Mouse (Mus musculus): ENCODE measurements at regions not wholly inside any gene's neighbourhood (a gene's known extent, or its start where the extent isn't known, plus 50 kb on each side); places are given as distances from the start of the nearest gene placed in this dataset.

DNA sequence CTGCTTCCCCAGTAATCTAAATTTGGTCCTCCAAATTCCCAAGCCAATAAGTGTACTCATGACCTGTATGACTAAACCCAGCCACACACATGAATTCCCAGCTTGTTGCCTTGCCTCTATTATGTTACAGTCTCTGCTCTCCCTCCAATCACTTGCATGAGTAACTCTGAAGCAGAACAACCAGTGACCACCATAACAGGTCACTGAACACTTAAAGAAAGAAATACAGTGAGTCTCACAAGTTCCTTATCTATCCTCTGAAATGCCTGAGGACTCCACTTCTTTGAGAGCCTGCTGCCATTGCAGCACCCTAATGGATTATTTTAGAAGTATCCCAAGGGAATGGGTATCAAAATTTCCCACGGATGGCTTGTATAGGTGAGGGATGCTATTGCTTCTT, 909.7 kb downstream of the Sorcs3 start:
- no peaks in the 10 kb centered on the region for H3K27me3 ChIP-seq (ENCODE audit: insufficient read depth, low read length)

DNA sequence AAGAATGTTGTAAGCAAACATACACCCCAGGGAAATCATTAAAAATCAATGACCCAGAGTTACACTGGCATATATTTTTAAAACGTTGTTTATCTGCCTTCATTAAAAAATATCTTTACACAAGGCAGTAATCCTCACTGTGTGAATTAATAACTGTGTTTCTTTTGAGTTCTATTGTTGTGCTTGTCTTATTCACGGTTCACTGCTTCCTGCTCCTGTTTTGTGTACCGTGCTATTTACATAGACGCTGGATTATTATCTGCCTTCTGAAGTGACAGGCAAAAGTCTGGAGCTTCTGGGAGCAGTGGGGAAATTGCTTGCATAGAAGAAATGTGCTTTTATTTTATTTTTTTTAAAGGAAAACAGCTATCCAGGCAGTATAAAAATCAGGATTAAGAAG, 925.8 kb downstream of the Sorcs3 start:
- H3K9ac ChIP-seq (replicated peaks; ENCODE audit: low read length) = no peak overlapping the region
- H3K27me3 ChIP-seq (ENCODE audit: insufficient read depth, low read length) = no peaks in the 10 kb centered on the region
- H3K4me3 ChIP-seq (ENCODE audit: low read length) = no peak overlapping the region
- H3K27ac ChIP-seq (ENCODE audit: low read length) = no peak overlapping the region
- H3K4me1 ChIP-seq (ENCODE audit: insufficient read depth, low read length) = no peaks in the 10 kb centered on the region
- no peak for ATAC-seq (ENCODE audit: low FRiP score, low TSS enrichment)
- no peak overlapping the region for H3K4me2 ChIP-seq (replicated peaks; ENCODE audit: low read depth, low read length)
- H3K36me3 ChIP-seq (ENCODE audit: insufficient read depth, low read length) = no peaks in the 10 kb centered on the region
- no peaks in the 10 kb centered on the region for H3K9me3 ChIP-seq (ENCODE audit: low read length)
- WGBS = 19% methylated on average over 4 of the region's 4 CpGs

More for the DNA sequence above, 909.7 kb downstream of the Sorcs3 start:
- Histone ChIP-seq H3K4me3 (ENCODE audit: low read length) (no peak overlapping the region), H3K4me1 (ENCODE audit: insufficient read depth, low read length) (no peaks in the 10 kb centered on the region), H3K36me3 (ENCODE audit: insufficient read depth, low read length) (no peaks in the 10 kb centered on the region), H3K27ac (ENCODE audit: low read length) (no peak overlapping the region), H3K9ac (replicated peaks; ENCODE audit: low read length) (no peak overlapping the region), H3K4me2 (replicated peaks; ENCODE audit: low read depth, low read length) (no peak overlapping the region), H3K9me3 (ENCODE audit: low read length) (no peaks in the 10 kb centered on the region)
- WGBS = 66% methylated on average over 1 of the region's 1 CpGs
- ATAC-seq (ENCODE audit: low FRiP score, low TSS enrichment) = no peak

DNA sequence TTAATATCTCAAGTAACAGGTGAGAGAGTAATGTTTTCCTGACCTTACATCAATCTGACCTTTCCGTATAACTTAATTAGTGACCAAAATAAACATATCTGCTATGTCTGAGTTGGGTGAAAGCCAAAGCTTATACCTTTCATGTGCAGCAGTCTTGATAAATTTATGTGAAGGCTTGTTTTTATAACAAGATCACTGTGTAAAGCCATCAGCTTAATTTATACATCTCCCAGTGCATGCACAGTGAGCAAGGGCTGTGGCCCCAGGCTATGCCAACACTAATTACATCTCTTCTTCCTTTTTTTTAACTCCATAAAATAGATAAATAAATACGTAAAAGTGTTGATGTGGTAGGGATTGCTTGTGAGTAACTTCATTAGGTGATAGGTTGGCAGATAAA, 966.3 kb downstream of the Sorcs3 start:
- Histone ChIP-seq H3K4me2 (replicated peaks; ENCODE audit: low read depth, low read length) (no peak overlapping the region), H3K36me3 (ENCODE audit: insufficient read depth, low read length) (no peaks in the 10 kb centered on the region), H3K27ac (ENCODE audit: low read length) (no peak overlapping the region), H3K9me3 (ENCODE audit: low read length) (no peaks in the 10 kb centered on the region), H3K9ac (replicated peaks; ENCODE audit: low read length) (no peak overlapping the region), H3K4me1 (ENCODE audit: insufficient read depth, low read length) (peaks cover 5% of the 10 kb centered on the region; the same call in 1 of the 2 replicates), H3K4me3 (ENCODE audit: low read length) (no peak overlapping the region), H3K27me3 (ENCODE audit: insufficient read depth, low read length) (no peaks in the 10 kb centered on the region)
- peak; percentile 65; the same call in 1 of the 2 replicates for ATAC-seq (ENCODE audit: low FRiP score, low TSS enrichment)
- 16% methylated on average over 2 of the region's 2 CpGs for WGBS

DNA sequence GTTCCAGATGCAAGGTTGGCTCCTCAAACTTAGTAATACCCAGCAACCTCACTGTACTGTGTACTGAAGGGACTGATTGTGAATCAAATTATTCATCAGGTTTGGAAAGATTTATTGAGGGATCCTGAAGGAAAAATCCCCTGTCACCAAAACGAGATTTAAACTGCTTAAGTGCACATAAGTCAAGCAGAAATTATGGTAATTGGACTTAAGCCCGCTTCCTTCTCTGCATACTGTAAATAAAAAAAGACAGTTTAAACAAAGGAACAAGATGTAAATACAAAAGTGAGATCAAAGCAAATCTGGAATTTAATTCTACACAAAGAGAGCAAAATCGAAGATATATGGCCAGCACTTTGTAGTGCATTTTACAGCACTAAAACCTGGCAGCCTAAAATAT, 1002.1 kb downstream of the Sorcs3 start:
- Histone ChIP-seq H3K36me3 (ENCODE audit: insufficient read depth, low read length) (no peaks in the 10 kb centered on the region), H3K4me2 (replicated peaks; ENCODE audit: low read depth, low read length) (no peak overlapping the region), H3K9ac (replicated peaks; ENCODE audit: low read length) (no peak overlapping the region), H3K9me3 (ENCODE audit: low read length) (no peaks in the 10 kb centered on the region; the same call in 1 of the 2 replicates), H3K4me1 (ENCODE audit: insufficient read depth, low read length) (no peaks in the 10 kb centered on the region), H3K27ac (ENCODE audit: low read length) (no peak overlapping the region), H3K27me3 (ENCODE audit: insufficient read depth, low read length) (no peaks in the 10 kb centered on the region), H3K4me3 (ENCODE audit: low read length) (no peak overlapping the region)
- ATAC-seq (ENCODE audit: low FRiP score, low TSS enrichment) = peak; percentile 49; the same call in 1 of the 2 replicates
- 34% methylated on average over 3 of the region's 3 CpGs for WGBS

DNA sequence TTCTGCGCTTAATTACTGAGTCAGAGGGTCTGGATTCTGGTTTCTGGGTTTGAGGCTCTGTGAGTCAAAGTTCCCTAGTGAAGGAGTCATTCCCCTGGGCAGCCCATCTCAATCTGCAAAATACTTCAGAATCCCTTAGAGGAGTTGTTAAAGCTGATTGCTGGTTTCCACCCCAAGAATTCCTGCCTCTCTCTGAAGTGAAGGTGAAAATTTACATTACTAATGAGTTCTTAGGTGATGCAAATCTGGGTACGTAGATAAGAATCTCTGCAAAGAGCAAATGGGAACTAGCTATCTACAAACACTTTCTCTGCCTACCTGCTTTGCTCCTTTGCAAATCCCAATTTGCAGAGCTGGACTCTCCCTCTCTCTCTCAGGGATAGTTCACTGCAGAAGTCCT, 1036.8 kb downstream of the Sorcs3 start:
- 50% methylated on average over 2 of the region's 2 CpGs for WGBS
- Histone ChIP-seq H3K27ac (ENCODE audit: low read length) (no peak overlapping the region), H3K4me2 (replicated peaks; ENCODE audit: low read depth, low read length) (no peak overlapping the region), H3K27me3 (ENCODE audit: insufficient read depth, low read length) (no peaks in the 10 kb centered on the region), H3K4me3 (ENCODE audit: low read length) (no peak overlapping the region), H3K36me3 (ENCODE audit: insufficient read depth, low read length) (no peaks in the 10 kb centered on the region), H3K9me3 (ENCODE audit: low read length) (no peaks in the 10 kb centered on the region), H3K9ac (replicated peaks; ENCODE audit: low read length) (no peak overlapping the region), H3K4me1 (ENCODE audit: insufficient read depth, low read length) (no peaks in the 10 kb centered on the region)
- ATAC-seq (ENCODE audit: low FRiP score, low TSS enrichment) = no peak

DNA sequence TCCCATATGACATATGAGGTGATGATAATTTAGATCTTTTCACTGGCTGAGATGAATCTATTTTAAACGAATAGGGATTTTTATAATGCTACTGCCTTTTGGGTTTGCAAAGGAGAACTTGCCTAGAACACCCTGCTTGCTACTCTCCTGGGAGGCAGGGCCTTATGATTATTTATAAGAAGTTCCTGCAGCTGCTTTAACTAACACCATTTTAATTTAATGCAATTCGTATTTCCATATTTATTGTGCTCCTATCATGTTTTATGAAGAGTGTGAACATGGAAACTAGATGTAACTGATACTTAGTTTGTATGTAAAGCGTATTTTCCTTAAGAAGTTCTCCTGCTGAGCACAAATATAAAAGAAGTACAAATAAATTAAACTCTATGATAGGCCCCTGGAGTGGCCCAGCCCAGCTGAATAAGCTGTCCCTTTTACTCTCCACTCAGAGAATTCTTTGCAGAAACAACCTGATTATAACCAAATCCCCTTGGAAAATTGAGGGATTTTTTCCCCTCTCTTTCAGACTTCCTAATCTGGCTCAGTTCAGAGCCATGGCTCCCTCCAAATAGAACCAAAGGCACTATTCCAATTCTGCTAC, 1039.4 kb downstream of the Sorcs3 start:
- Histone ChIP-seq H3K27me3 (ENCODE audit: insufficient read depth, low read length) (no peaks in the 10 kb centered on the region), H3K4me2 (replicated peaks; ENCODE audit: low read depth, low read length) (no peak overlapping the region), H3K9ac (replicated peaks; ENCODE audit: low read length) (no peak overlapping the region), H3K4me3 (ENCODE audit: low read length) (no peak overlapping the region), H3K4me1 (ENCODE audit: insufficient read depth, low read length) (no peaks in the 10 kb centered on the region), H3K36me3 (ENCODE audit: insufficient read depth, low read length) (no peaks in the 10 kb centered on the region), H3K9me3 (ENCODE audit: low read length) (no peaks in the 10 kb centered on the region), H3K27ac (ENCODE audit: low read length) (no peak overlapping the region)
- ATAC-seq (ENCODE audit: low FRiP score, low TSS enrichment) = no peak
- WGBS = 69% methylated on average over 3 of the region's 3 CpGs

DNA sequence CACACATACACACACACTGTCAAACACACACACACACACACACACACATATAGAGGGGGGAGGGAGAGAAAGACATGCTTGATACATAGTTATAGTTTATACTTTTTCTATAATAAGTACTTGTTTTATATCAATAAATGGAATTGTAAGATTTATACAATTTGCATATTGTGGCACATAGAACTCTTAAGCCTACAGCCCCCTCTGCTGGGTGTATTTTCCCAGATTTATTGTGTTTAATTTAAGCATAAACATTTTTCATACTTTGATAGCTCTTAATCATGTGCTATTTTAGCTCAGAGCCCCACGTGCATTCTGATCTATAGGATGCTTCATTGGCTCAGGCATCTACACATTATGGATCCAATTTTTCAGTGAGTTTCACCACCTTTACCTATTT, 1058.8 kb downstream of the Sorcs3 start:
- Histone ChIP-seq H3K9ac (replicated peaks; ENCODE audit: low read length) (no peak overlapping the region), H3K36me3 (ENCODE audit: insufficient read depth, low read length) (no peaks in the 10 kb centered on the region), H3K4me1 (ENCODE audit: insufficient read depth, low read length) (no peaks in the 10 kb centered on the region), H3K4me2 (replicated peaks; ENCODE audit: low read depth, low read length) (no peak overlapping the region), H3K27ac (ENCODE audit: low read length) (no peak overlapping the region), H3K27me3 (ENCODE audit: insufficient read depth, low read length) (no peaks in the 10 kb centered on the region), H3K9me3 (ENCODE audit: low read length) (no peaks in the 10 kb centered on the region), H3K4me3 (ENCODE audit: low read length) (no peak overlapping the region)
- ATAC-seq (ENCODE audit: low FRiP score, low TSS enrichment) = no peak
- WGBS = 61% methylated on average over 1 of the region's 1 CpGs

DNA sequence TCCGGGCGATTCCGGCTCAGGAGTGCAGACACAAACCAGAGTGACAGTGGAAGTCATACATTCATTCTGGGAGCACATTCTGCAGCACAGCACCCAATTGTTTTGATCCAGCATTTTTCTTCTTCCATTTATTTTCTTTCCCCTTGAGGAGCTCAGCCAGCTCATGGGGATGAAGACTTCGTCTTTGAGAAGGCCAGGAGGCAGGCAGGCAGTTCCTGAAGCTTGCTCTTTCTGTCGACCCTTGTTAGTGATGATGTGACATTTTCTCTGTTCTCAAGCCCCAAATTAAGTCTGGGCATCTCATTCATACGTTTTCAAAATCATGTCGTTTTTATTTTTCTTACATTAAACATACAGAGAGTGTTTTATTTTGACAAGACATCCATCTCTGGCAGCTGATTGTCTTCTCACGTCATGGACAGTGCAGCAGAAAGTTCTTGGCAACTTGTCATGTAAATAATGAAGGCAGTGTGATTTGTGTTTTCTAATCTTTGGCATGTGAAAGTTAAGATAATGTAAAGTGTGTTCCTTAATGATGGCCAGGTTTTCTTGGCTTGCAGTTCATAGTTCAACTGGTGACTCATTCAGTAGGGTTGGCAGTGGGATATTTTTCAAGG, 1062.1 kb downstream of the Sorcs3 start:
- Histone ChIP-seq H3K4me1 (ENCODE audit: insufficient read depth, low read length) (no peaks in the 10 kb centered on the region), H3K4me3 (ENCODE audit: low read length) (no peak overlapping the region), H3K27me3 (ENCODE audit: insufficient read depth, low read length) (no peaks in the 10 kb centered on the region), H3K36me3 (ENCODE audit: insufficient read depth, low read length) (no peaks in the 10 kb centered on the region), H3K27ac (ENCODE audit: low read length) (no peak overlapping the region), H3K9ac (replicated peaks; ENCODE audit: low read length) (no peak overlapping the region), H3K4me2 (replicated peaks; ENCODE audit: low read depth, low read length) (no peak overlapping the region), H3K9me3 (ENCODE audit: low read length) (no peaks in the 10 kb centered on the region)
- 61% methylated on average over 8 of the region's 8 CpGs for WGBS
- ATAC-seq (ENCODE audit: low FRiP score, low TSS enrichment) = no peak

DNA sequence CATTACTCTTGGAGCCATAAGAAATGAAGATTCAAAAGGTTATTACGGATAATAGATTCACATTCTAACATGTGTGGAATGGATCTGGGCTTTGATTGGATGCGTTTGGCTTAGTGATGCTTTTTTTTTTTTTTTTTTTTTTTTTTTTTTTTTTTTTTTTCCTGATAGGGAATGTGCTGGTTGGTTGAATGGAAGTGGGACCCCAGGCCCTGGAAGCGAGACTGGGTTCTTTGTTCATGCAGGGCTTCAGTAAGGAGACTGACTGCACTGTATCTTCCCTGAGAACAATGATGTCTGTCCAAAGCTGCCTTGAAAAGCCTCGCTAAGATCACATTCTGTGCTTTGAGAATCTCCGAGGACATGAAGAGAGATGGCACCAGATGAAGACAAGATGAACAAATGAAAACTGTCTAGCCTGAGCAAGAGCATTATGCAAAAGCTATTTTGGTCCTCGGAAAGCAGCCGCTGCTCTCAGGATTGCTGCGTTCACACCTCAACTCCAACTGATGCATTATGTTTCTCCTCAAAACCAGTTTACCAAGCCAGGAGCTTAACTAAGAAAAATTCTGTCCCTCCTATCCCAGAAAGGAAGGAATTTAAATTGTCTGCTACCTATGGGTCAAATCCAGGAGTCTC, 1076.9 kb downstream of the Sorcs3 start:
- Histone ChIP-seq H3K4me3 (ENCODE audit: low read length) (no peak overlapping the region), H3K4me2 (replicated peaks; ENCODE audit: low read depth, low read length) (no peak overlapping the region), H3K9me3 (ENCODE audit: low read length) (no peaks in the 10 kb centered on the region), H3K36me3 (ENCODE audit: insufficient read depth, low read length) (no peaks in the 10 kb centered on the region), H3K4me1 (ENCODE audit: insufficient read depth, low read length) (no peaks in the 10 kb centered on the region), H3K27ac (ENCODE audit: low read length) (no peak overlapping the region), H3K27me3 (ENCODE audit: insufficient read depth, low read length) (no peaks in the 10 kb centered on the region), H3K9ac (replicated peaks; ENCODE audit: low read length) (no peak overlapping the region)
- 72% methylated on average over 8 of the region's 8 CpGs for WGBS
- ATAC-seq (ENCODE audit: low FRiP score, low TSS enrichment) = no peak

DNA sequence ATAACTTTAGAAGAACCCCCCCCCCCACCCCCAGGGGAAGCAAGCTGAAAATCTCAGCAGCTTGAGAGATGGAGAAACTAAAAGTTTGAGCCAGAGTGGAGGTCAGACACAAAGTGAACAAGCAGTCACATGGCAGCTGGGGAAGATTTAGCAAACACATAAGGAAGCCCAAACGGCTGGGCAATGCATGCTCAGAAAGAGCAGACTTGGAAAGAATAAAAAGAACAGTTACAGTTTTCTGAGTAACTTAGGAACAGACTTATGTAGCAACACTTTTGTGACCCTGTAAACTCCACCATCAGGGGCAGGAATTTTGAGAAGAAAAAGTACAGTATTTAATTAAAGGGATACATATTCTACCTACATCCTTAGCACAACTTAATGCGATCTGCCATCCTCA, 1089.2 kb downstream of the Sorcs3 start:
- H3K4me2 ChIP-seq (replicated peaks; ENCODE audit: low read depth, low read length) = no peak overlapping the region
- H3K9me3 ChIP-seq (ENCODE audit: low read length) = no peaks in the 10 kb centered on the region
- peaks cover 4% of the 10 kb centered on the region; the same call in 1 of the 2 replicates for H3K4me1 ChIP-seq (ENCODE audit: insufficient read depth, low read length)
- no peak for ATAC-seq (ENCODE audit: low FRiP score, low TSS enrichment)
- H3K27ac ChIP-seq (ENCODE audit: low read length) = no peak overlapping the region
- 71% methylated on average over 2 of the region's 2 CpGs for WGBS
- no peak overlapping the region for H3K4me3 ChIP-seq (ENCODE audit: low read length)
- H3K9ac ChIP-seq (replicated peaks; ENCODE audit: low read length) = no peak overlapping the region
- no peaks in the 10 kb centered on the region for H3K27me3 ChIP-seq (ENCODE audit: insufficient read depth, low read length)
- H3K36me3 ChIP-seq (ENCODE audit: insufficient read depth, low read length) = no peaks in the 10 kb centered on the region

All from kidney, embryonic 16.5 days (tissue).